Mouse (Mus musculus) adrenal gland, adult 8-10 months (tissue): ENCODE results near the gene Prodh2. TPM values are rescaled to one million over a fixed set of nuclear protein-coding genes. Genes with fewer than 3 reads are reported as not detected.
"Not testable (repeated sequence)": the region's sequence is repeated elsewhere in the genome, so short reads cannot be mapped to it uniquely, and the experiment has no call there.

Experiments
- DNase-seq: peaks from one replicate; pipeline ENCODE4 v3.0.0; 2022
- total RNA-seq, 4 experiments: library from RNA; stranded (reverse); gene quantifications; 2 replicates each; pipeline ENCODE4 v1.2.4; 2022

The Prodh2 gene
- total RNA-seq, 4 experiments from 2014 or later, result 0.56 TPM; not detected in 3

- DNase-seq, result no peak
Measured at GRCm38 (mm10) chr7:30490251-30490956, 3.0 kb upstream of the Prodh2 start.

GRCm38 (mm10) chr7:30490957-30491307, 2.5 kb upstream of the Prodh2 start:
- no peak for DNase-seq

GRCm38 (mm10) chr7:30492765-30493164, 657 bp upstream of the Prodh2 start:
- peak; percentile 54 for DNase-seq

GRCm38 (mm10) chr7:30495506-30496042, 2.2 kb downstream of the Prodh2 start:
- not testable (repeated sequence) for DNase-seq

- DNase-seq, result not testable (repeated sequence)
Measured at GRCm38 (mm10) chr7:30501159-30501558, 7.7 kb downstream of the Prodh2 start.

- DNase-seq, result no peak
Measured at GRCm38 (mm10) chr7:30508061-30508460, 14.6 kb downstream of the Prodh2 start.

- DNase-seq, result no peak
Measured at GRCm38 (mm10) chr7:30515003-30515760, 21.8 kb downstream of the Prodh2 start.

GRCm38 (mm10) chr7:30518325-30518724, 24.9 kb downstream of the Prodh2 start:
- DNase-seq, result no peak

GRCm38 (mm10) chr7:30520396-30520795, 27.0 kb downstream of the Prodh2 start:
- DNase-seq, result no peak

- DNase-seq, result no peak
Measured at GRCm38 (mm10) chr7:30520856-30521255, 27.4 kb downstream of the Prodh2 start.

- no peak for DNase-seq
Measured at GRCm38 (mm10) chr7:30522871-30523270, 29.4 kb downstream of the Prodh2 start.

GRCm38 (mm10) chr7:30524487-30524886, 31.1 kb downstream of the Prodh2 start:
- DNase-seq, result no peak

- no peak for DNase-seq
Measured at GRCm38 (mm10) chr7:30525954-30526353, 32.5 kb downstream of the Prodh2 start.

- no peak for DNase-seq
Measured at GRCm38 (mm10) chr7:30526399-30526798, 33.0 kb downstream of the Prodh2 start.

GRCm38 (mm10) chr7:30526981-30527380, 33.6 kb downstream of the Prodh2 start:
- DNase-seq, result no peak

GRCm38 (mm10) chr7:30531291-30531815, 37.9 kb downstream of the Prodh2 start:
- DNase-seq, result no peak

- no peak for DNase-seq
Measured at GRCm38 (mm10) chr7:30532931-30533330, 39.5 kb downstream of the Prodh2 start.

- DNase-seq, result peak; percentile 14
Measured at GRCm38 (mm10) chr7:30533941-30534632, 40.7 kb downstream of the Prodh2 start.

GRCm38 (mm10) chr7:30534633-30535577, 41.5 kb downstream of the Prodh2 start, which contains the start of gene Arhgap33:
Gene Arhgap33, minus strand, starts transcription at chr7:30535060.
- peak; percentile 94 for DNase-seq

GRCm38 (mm10) chr7:30540572-30540971, 47.1 kb downstream of the Prodh2 start:
- DNase-seq, result no peak

- no peak for DNase-seq
Measured at GRCm38 (mm10) chr7:30544327-30544726, 50.9 kb downstream of the Prodh2 start.
